Comparison of ENCODE assay signal across 17 mouse cellular contexts in the genomic region with DNA sequence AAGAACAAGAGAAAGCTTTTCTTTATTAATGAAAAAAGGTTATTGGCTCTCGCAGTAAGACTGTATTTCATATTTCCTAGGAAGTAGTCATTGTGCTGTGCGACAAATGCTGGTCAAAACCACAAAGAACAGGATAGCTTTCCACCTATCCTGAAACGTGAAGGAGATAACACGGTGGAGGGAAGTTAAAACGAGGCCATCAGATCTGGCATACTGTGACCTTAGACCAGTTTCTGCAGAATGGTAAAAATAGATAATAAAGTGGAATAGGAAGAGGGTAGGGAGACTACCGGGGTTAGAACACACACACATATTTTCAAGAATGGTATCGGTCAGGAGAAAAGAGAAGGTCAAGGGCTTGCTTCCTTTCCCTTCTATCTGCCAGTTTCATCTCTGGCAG.
"Had no signal": no experiment of that assay in that cellular context is flagged by ENCODE, and none has a peak within 500 bp of the region (broad histone marks: within the 10 kb centered on the region; RNA-seq: fewer than 3 reads in every experiment).

No protein-coding gene starts in this region.

- H3K4me1 ChIP-seq: neural tube, embryonic 12.5 days; neural tube, embryonic 13.5 days; neural tube, embryonic 15.5 days; stomach, embryonic 15.5 days had no signal

- DNase-seq: retina, postnatal 1 day; right cerebral cortex, adult 18-20 months; right cerebral cortex, postnatal 14 days; right cerebral cortex, postnatal 25 days; right cerebral cortex, postnatal 4 days; spleen, adult 18-20 months; thymus, adult 18-20 months; thymus, adult 2 months; thymus, postnatal 14 days; thymus, postnatal 25 days; thymus, postnatal 36 days; thymus, postnatal 4 days had no signal

- H3K4me3 ChIP-seq: neural tube, embryonic 12.5 days; neural tube, embryonic 13.5 days; neural tube, embryonic 15.5 days; stomach, embryonic 15.5 days had no signal

- H3K36me3 ChIP-seq: neural tube, embryonic 12.5 days; neural tube, embryonic 13.5 days; neural tube, embryonic 15.5 days; stomach, embryonic 15.5 days had no signal

- H3K27ac ChIP-seq: neural tube, embryonic 12.5 days; neural tube, embryonic 13.5 days; neural tube, embryonic 15.5 days; stomach, embryonic 15.5 days; stomach, postnatal 0 days had no signal

- H3K9me3 ChIP-seq: neural tube, embryonic 12.5 days; neural tube, embryonic 13.5 days; neural tube, embryonic 15.5 days; stomach, embryonic 15.5 days had no signal

- H3K27me3 ChIP-seq: neural tube, embryonic 12.5 days; neural tube, embryonic 13.5 days; neural tube, embryonic 15.5 days; stomach, embryonic 15.5 days had no signal

- H3K9ac ChIP-seq: neural tube, embryonic 12.5 days; neural tube, embryonic 13.5 days; neural tube, embryonic 15.5 days; stomach, embryonic 15.5 days had no signal
